Mouse (Mus musculus) lung, embryonic 14.5 days (tissue): Measurements from ENCODE around the gene Dnajb1. TPM values are rescaled to one million over a fixed set of nuclear protein-coding genes. Genes with fewer than 3 reads are reported as not detected.
A peak's percentile ranks its signal among the peaks of the same experiment; 100 is the strongest.
"Not testable (repeated sequence)": the region's sequence is repeated elsewhere in the genome, so short reads cannot be mapped to it uniquely, and the experiment has no call there.

Experiments
- ATAC-seq: fragments of 200-750 bp; cut with Nextera tagmentation; 2 replicates; pipeline ENCODE4 v1.8.0; 2017; ENCODE audit warnings: mild to moderate bottlenecking, moderate TSS enrichment, moderate library complexity; ENCODE audit not compliant: insufficient read depth
- DNase-seq: peaks from one replicate; pipeline ENCODE4 v3.0.0-alpha.2; 2015
- H3K27ac ChIP-seq: fragments of 300-500 bp; sonication (generic); 2 replicates; pipeline ENCODE4 v1.5.1; 2014; ENCODE audit warnings: low read depth, mild to moderate bottlenecking, moderate library complexity
- H3K27me3 ChIP-seq: fragments of 300-500 bp; sonication (generic); 2 replicates; pipeline ENCODE4 v1.6.1; 2014; ENCODE audit warnings: low read length, control low read depth; ENCODE audit not compliant: insufficient read depth
- H3K36me3 ChIP-seq: fragments of 300-500 bp; sonication (generic); 2 replicates; pipeline ENCODE4 v1.6.1; 2014; ENCODE audit warnings: control low read depth; ENCODE audit not compliant: insufficient read depth
- H3K4me1 ChIP-seq: fragments of 300-500 bp; sonication (generic); 2 replicates; pipeline ENCODE4 v1.6.1; 2014; ENCODE audit warnings: antibody characterized with exemption, control low read depth; ENCODE audit not compliant: insufficient read depth
- H3K4me2 ChIP-seq: fragments of 300-500 bp; sonication (generic); 2 replicates; pipeline ENCODE4 v1.6.1; 2014; ENCODE audit warnings: mild to moderate bottlenecking
- H3K4me3 ChIP-seq: fragments of 300-500 bp; sonication (generic); 2 replicates; pipeline ENCODE4 v1.5.1; 2014; ENCODE audit warnings: low read depth, low read length
- H3K9ac ChIP-seq: fragments of 300-500 bp; sonication (generic); 2 replicates; pipeline ENCODE4 v1.6.1; 2014
- H3K9me3 ChIP-seq: fragments of 300-500 bp; sonication (generic); 2 replicates; pipeline ENCODE4 v1.6.1; 2016; ENCODE audit warnings: low read depth, low read length, control low read depth
- CTCF ChIP-seq: IDR thresholded peaks from 2 replicates; pipeline ENCODE4 v1.5.1; 2016; ENCODE audit warnings: antibody characterized with exemption, low read depth
- WGBS: fragments of 180-500 bp; shearing (Covaris S2); extraction: QIAGEN DNeasy Blood & Tissue Kit; methylation state at CpG from one replicate; pipeline ENCODE4 v1.1.7; 2014; 5-methylcytosine and 5-hydroxymethylcytosine counted together
- polyA plus RNA-seq: library from polyadenylated mRNA; unstranded; fragments of >200 nt; fragmentation: Nextera tagmentation; extraction: Ambion mirVana; gene quantifications from 2 replicates; pipeline ENCODE4 v1.2.1, GENCODE M21; 2014

Gene Dnajb1
- polyA plus RNA-seq, 1 experiment from 2014 or later, result 61.3 TPM

GRCm38 (mm10) chr8:83568128-83568527 is 39.9 kb upstream of the Dnajb1 start:
- Histone ChIP-seq H3K4me3 (no peak overlapping the region), H3K4me1 (no peaks in the 10 kb centered on the region; the same call in 1 of the 2 replicates), H3K9ac (peak overlapping the region; percentile 80; the same call in 1 of the 2 replicates), H3K27ac (no peak overlapping the region), H3K9me3 (no peaks in the 10 kb centered on the region), H3K36me3 (peaks cover 37% of the 10 kb centered on the region), H3K27me3 (no peaks in the 10 kb centered on the region), H3K4me2 (peak overlapping the region; percentile 72; the same call in 1 of the 2 replicates)
- no peak for TF ChIP-seq CTCF
- 58% methylated on average over 5 of the region's 5 CpGs for WGBS
- no peak for DNase-seq
- ATAC-seq, result no peak

GRCm38 (mm10) chr8:83568755-83569154 is 39.2 kb upstream of the Dnajb1 start:
- DNase-seq (no peak), ATAC-seq (no peak)
- Histone ChIP-seq H3K27me3 (no peaks in the 10 kb centered on the region), H3K4me3 (no peak overlapping the region), H3K36me3 (peaks cover 43% of the 10 kb centered on the region), H3K27ac (no peak overlapping the region), H3K4me1 (no peaks in the 10 kb centered on the region; the same call in 1 of the 2 replicates), H3K9me3 (no peaks in the 10 kb centered on the region), H3K4me2 (no peak overlapping the region), H3K9ac (no peak overlapping the region)
- TF ChIP-seq CTCF, result no peak
- 75% methylated on average over 5 of the region's 5 CpGs for WGBS

GRCm38 (mm10) chr8:83569165-83569564 is 38.8 kb upstream of the Dnajb1 start:
- Histone ChIP-seq H3K9ac (no peak overlapping the region), H3K27me3 (no peaks in the 10 kb centered on the region), H3K4me2 (no peak overlapping the region), H3K9me3 (no peaks in the 10 kb centered on the region), H3K4me1 (no peaks in the 10 kb centered on the region; the same call in 1 of the 2 replicates), H3K36me3 (peaks cover 47% of the 10 kb centered on the region), H3K27ac (no peak overlapping the region), H3K4me3 (no peak overlapping the region)
- ATAC-seq, result no peak
- WGBS, result 69% methylated on average over 4 of the region's 4 CpGs
- no peak for TF ChIP-seq CTCF
- DNase-seq, result no peak

- H3K4me1 ChIP-seq, result peaks cover 3% of the 10 kb centered on the region
- H3K9me3 ChIP-seq, result no peaks in the 10 kb centered on the region
- no peak overlapping the region for H3K4me3 ChIP-seq
- ATAC-seq (no peak), DNase-seq (no peak)
- H3K4me2 ChIP-seq, result no peak overlapping the region
- H3K27me3 ChIP-seq, result no peaks in the 10 kb centered on the region
- H3K27ac ChIP-seq, result no peak overlapping the region
- peaks cover 51% of the 10 kb centered on the region for H3K36me3 ChIP-seq
- WGBS, result 76% methylated on average over 15 of the region's 15 CpGs
- H3K9ac ChIP-seq, result no peak overlapping the region
- TF ChIP-seq CTCF, result no peak
Measured at GRCm38 (mm10) chr8:83570272-83571000, 37.6 kb upstream of the Dnajb1 start.

- H3K4me2 ChIP-seq, H3K27ac ChIP-seq, H3K9me3 ChIP-seq, DNase-seq, H3K9ac ChIP-seq, H3K27me3 ChIP-seq, H3K4me3 ChIP-seq, ATAC-seq, H3K4me1 ChIP-seq: not testable (repeated sequence)
- peaks cover 51% of the 10 kb centered on the region for H3K36me3 ChIP-seq
- 93% methylated on average over 5 of the region's 7 CpGs for WGBS
Measured at GRCm38 (mm10) chr8:83571001-83571340, 37.0 kb upstream of the Dnajb1 start.

GRCm38 (mm10) chr8:83571791-83572190 is 36.2 kb upstream of the Dnajb1 start:
- no peak for ATAC-seq
- DNase-seq, result no peak
- no peak overlapping the region for H3K27ac ChIP-seq
- no peak overlapping the region for H3K4me3 ChIP-seq
- H3K27me3 ChIP-seq, result no peaks in the 10 kb centered on the region
- peaks cover 51% of the 10 kb centered on the region for H3K36me3 ChIP-seq
- no peak for TF ChIP-seq CTCF
- H3K9ac ChIP-seq, result no peak overlapping the region
- peaks cover 7% of the 10 kb centered on the region for H3K4me1 ChIP-seq
- H3K9me3 ChIP-seq, result no peaks in the 10 kb centered on the region
- H3K4me2 ChIP-seq, result no peak overlapping the region
- WGBS, result 88% methylated on average over 10 of the region's 10 CpGs

GRCm38 (mm10) chr8:83572246-83572812 is 35.7 kb upstream of the Dnajb1 start:
- Histone ChIP-seq H3K27ac (no peak overlapping the region), H3K9ac (no peak overlapping the region), H3K4me1 (peaks cover 12% of the 10 kb centered on the region), H3K27me3 (no peaks in the 10 kb centered on the region), H3K4me2 (no peak overlapping the region), H3K4me3 (no peak overlapping the region), H3K36me3 (peaks cover 51% of the 10 kb centered on the region), H3K9me3 (no peaks in the 10 kb centered on the region)
- DNase-seq, result no peak
- 78% methylated on average over 5 of the region's 5 CpGs for WGBS
- no peak for TF ChIP-seq CTCF
- no peak for ATAC-seq
